Mouse (Mus musculus): ENCODE measurements around the gene Fbxl8.

Gene Fbxl8

GRCm38 (mm10) chr8:105303874-105304273 lies 39.4 kb downstream of the Fbxl8 start:
- DNase-seq (ENCODE audit: low spot score in 2 of 2) = no peak

- no peak for DNase-seq (ENCODE audit: low spot score in 2 of 2)
Observed at GRCm38 (mm10) chr8:105304325-105305210, 40.1 kb downstream of the Fbxl8 start.

GRCm38 (mm10) chr8:105305211-105306145 lies 41.0 kb downstream of the Fbxl8 start, which contains the start of gene Elmo3:
TSS of gene Elmo3 (plus strand) at chr8:105305601.
- DNase-seq (ENCODE audit: low spot score in 2 of 2) = no peak

- no peak for DNase-seq (ENCODE audit: low spot score in 2 of 2)
Observed at GRCm38 (mm10) chr8:105306146-105306691, 41.8 kb downstream of the Fbxl8 start.

- DNase-seq (ENCODE audit: low spot score in 2 of 2) = no peak
Observed at GRCm38 (mm10) chr8:105307670-105308069, 43.2 kb downstream of the Fbxl8 start.

- DNase-seq (ENCODE audit: low spot score in 2 of 2) = no peak
Observed at GRCm38 (mm10) chr8:105308428-105308827, 44.0 kb downstream of the Fbxl8 start.

- no peak for DNase-seq (ENCODE audit: low spot score in 2 of 2)
Observed at GRCm38 (mm10) chr8:105309142-105309847, 44.8 kb downstream of the Fbxl8 start.

- DNase-seq (ENCODE audit: low spot score in 2 of 2) = no peak
Observed at GRCm38 (mm10) chr8:105310118-105310517, 45.7 kb downstream of the Fbxl8 start.

GRCm38 (mm10) chr8:105311718-105312117 lies 47.3 kb downstream of the Fbxl8 start:
- DNase-seq (ENCODE audit: low spot score in 2 of 2) = no peak

- no peak for DNase-seq (ENCODE audit: low spot score in 2 of 2)
Observed at GRCm38 (mm10) chr8:105312891-105313481, 48.5 kb downstream of the Fbxl8 start.

GRCm38 (mm10) chr8:105313622-105314402 lies 49.4 kb downstream of the Fbxl8 start:
- DNase-seq (ENCODE audit: low spot score in 2 of 2) = no peak

GRCm38 (mm10) chr8:105315073-105315769 lies 50.8 kb downstream of the Fbxl8 start:
- no peak for DNase-seq (ENCODE audit: low spot score in 2 of 2)

GRCm38 (mm10) chr8:105317941-105318340 lies 53.5 kb downstream of the Fbxl8 start:
- DNase-seq (ENCODE audit: low spot score in 2 of 2) = no peak

GRCm38 (mm10) chr8:105318662-105319190 lies 54.3 kb downstream of the Fbxl8 start:
- no peak for DNase-seq (ENCODE audit: low spot score in 2 of 2)
